17 mouse cellular contexts compared by ENCODE assay signal in the genomic region with DNA sequence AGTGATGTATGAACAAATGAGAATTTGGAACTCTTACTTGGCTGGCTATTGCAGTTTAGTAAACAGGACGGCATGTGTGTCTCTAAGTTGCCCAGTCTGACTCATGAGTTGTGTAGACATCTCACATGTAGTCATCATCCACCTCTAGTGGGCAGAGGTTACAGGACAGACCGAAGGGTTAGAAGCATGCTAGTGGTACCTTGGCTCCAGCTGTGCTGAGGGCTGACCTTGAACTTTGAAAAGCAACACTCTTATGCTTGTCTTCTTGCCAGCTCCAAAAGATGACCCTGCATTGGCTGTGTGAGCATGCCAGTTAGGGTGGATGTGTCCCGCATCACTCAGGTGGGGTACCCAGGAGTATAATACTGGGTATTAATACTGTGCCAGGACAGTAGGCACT.
A peak's percentile ranks its signal among the peaks of the same experiment; 100 is the strongest.
DNase-seq lines count a peak whose midpoint lies in the region; ATAC-seq and TF ChIP-seq lines count a peak whose summit lies in the region.
"Had no signal": no experiment of that assay in that cellular context is flagged by ENCODE, and none has a peak within 500 bp of the region (broad histone marks: within the 10 kb centered on the region; RNA-seq: fewer than 3 reads in every experiment).

No protein-coding gene starts in this region.

- no peak overlapping the region for H3K9ac ChIP-seq in liver, adult 2 months (ENCODE audit: low read depth, low read length)
- no peak overlapping the region for H3K9ac ChIP-seq in liver, postnatal 0 days (replicated peaks)
- H3K9ac ChIP-seq: forebrain, embryonic 13.5 days; forebrain, postnatal 0 days; heart, embryonic 12.5 days had no signal

- H3K4me3 ChIP-seq in liver, adult 2 months (ENCODE audit: insufficient read depth, low read depth, low read length): no peak overlapping the region
- H3K4me3 ChIP-seq in liver, postnatal 0 days (ENCODE audit: low read depth, low read length): no peak overlapping the region
- H3K4me3 ChIP-seq: embryonic facial prominence, embryonic 10.5 days; forebrain, embryonic 13.5 days; heart, embryonic 12.5 days had no signal

- TF ChIP-seq EP300 in liver, postnatal 0 days (IDR thresholded peaks at IDR 0.05; ENCODE audit: low read depth): no peak

- no peak for ATAC-seq in liver, postnatal 0 days
- ATAC-seq: forebrain, postnatal 0 days had no signal

- WGBS in liver, adult 2 months: 54% methylated on average over 3 of the region's 3 CpGs
- WGBS in liver, postnatal 0 days (ENCODE audit: insufficient replicate concordance): 68% methylated on average over 3 of the region's 3 CpGs

- no peaks in the 10 kb centered on the region for H3K36me3 ChIP-seq in liver, adult 2 months (ENCODE audit: control insufficient read depth, insufficient read depth, low read length)
- no peaks in the 10 kb centered on the region for H3K36me3 ChIP-seq in liver, postnatal 0 days (replicated peaks; ENCODE audit: insufficient read depth, low read length)
- H3K36me3 ChIP-seq: embryonic facial prominence, embryonic 10.5 days; heart, embryonic 12.5 days had no signal

- H3K9me3 ChIP-seq in liver, postnatal 0 days (ENCODE audit: low read length): no peaks in the 10 kb centered on the region
- H3K9me3 ChIP-seq: embryonic facial prominence, embryonic 10.5 days; forebrain, embryonic 13.5 days; heart, embryonic 12.5 days had no signal

- TF ChIP-seq POLR2A in liver, adult 2 months (IDR thresholded peaks at IDR 0.05; ENCODE audit: extremely low read depth, insufficient read depth, low read length): no peak

- no peak overlapping the region for H3K27ac ChIP-seq in liver, adult 2 months (replicated peaks; ENCODE audit: insufficient read depth, low read depth, low read length)
- H3K27ac ChIP-seq in liver, postnatal 0 days (ENCODE audit: low read depth): no peak overlapping the region
- H3K27ac ChIP-seq: embryonic facial prominence, embryonic 10.5 days; forebrain, embryonic 13.5 days; hindbrain, postnatal 0 days had no signal

- no peaks in the 10 kb centered on the region for H3K27me3 ChIP-seq in liver, adult 2 months (ENCODE audit: control insufficient read depth, insufficient read depth, low read length)
- no peaks in the 10 kb centered on the region for H3K27me3 ChIP-seq in liver, postnatal 0 days (ENCODE audit: insufficient read depth, low read length)
- H3K27me3 ChIP-seq: CH12.LX; forebrain, embryonic 13.5 days; heart, embryonic 12.5 days had no signal

- H3K4me2 ChIP-seq in liver, postnatal 0 days (ENCODE audit: low read depth, low read length): no peak overlapping the region
- H3K4me2 ChIP-seq: forebrain, embryonic 13.5 days; heart, embryonic 12.5 days had no signal

- DNase-seq in adrenal gland, adult (ENCODE audit: inconsistent age in 2 of 2, low spot score in 1 of 2): peak; percentile 63 to 78
- DNase-seq in adrenal gland, adult 8-10 months: no peak
- peak; percentile 34 for DNase-seq in liver, adult 2 months (ENCODE audit: extremely low read depth, low read depth, low spot score)
- DNase-seq in liver, postnatal 0 days: no peak
- peak; percentile 31 for DNase-seq in adrenal gland, postnatal 14 days
- DNase-seq in T-cell, adult 2 months (ENCODE audit: low spot score): no peak
- no peak for DNase-seq in layer of hippocampus, adult 9-10 months (ENCODE audit: low spot score)
- DNase-seq: cerebellum, adult 2 months; cerebellum, postnatal 10 days; forebrain, postnatal 0 days; gastrocnemius, postnatal 14 days; kidney, adult 11 months had no signal

- H3K79me2 ChIP-seq in liver, adult 2 months (ENCODE audit: control insufficient read depth, insufficient read depth, low read length): 0 out of 2 replicates have a peak, but pooled peaks cover 5% of the 10 kb centered on the region

- peaks cover 6% of the 10 kb centered on the region; the same call in 1 of the 2 replicates for H3K4me1 ChIP-seq in liver, adult 2 months (ENCODE audit: control insufficient read depth, insufficient read depth, low read length)
- H3K4me1 ChIP-seq in liver, postnatal 0 days (ENCODE audit: insufficient read depth): no peaks in the 10 kb centered on the region

- no peak for TF ChIP-seq CTCF in liver, adult 2 months (IDR thresholded peaks at IDR 0.05; ENCODE audit: low read depth, low read length)
- TF ChIP-seq CTCF in liver, postnatal 0 days (IDR thresholded peaks at IDR 0.05; ENCODE audit: low read depth): no peak

Comparison
In these comparisons a context has a peak if more than half of its experiments do, and no peak if none do; other contexts are left out.
1. DNase-seq: peak in adrenal gland, adult (2 of 2), liver, adult 2 months (single experiment) and adrenal gland, postnatal 14 days (single experiment); none in adrenal gland, adult 8-10 months (single experiment), liver, postnatal 0 days (single experiment), T-cell, adult 2 months (single experiment) and layer of hippocampus, adult 9-10 months (single experiment).